Mouse (Mus musculus): Measurements from ENCODE around the gene Lyplal1. TPM values are rescaled to one million over a fixed set of nuclear protein-coding genes. Genes with fewer than 3 reads are reported as not detected.
A peak's percentile ranks its signal among the peaks of the same experiment; 100 is the strongest.

Gene Lyplal1
- polyA plus RNA-seq, 1 experiment from 2014 or later = 17.0 TPM

- WGBS = 60% methylated on average over 5 of the region's 5 CpGs
- no peaks in the 10 kb centered on the region for H3K27me3 ChIP-seq
- no peak overlapping the region for H3K4me2 ChIP-seq
- ATAC-seq (ENCODE audit: low FRiP score) = no peak
- H3K27ac ChIP-seq = no peak overlapping the region
- no peak overlapping the region for H3K4me3 ChIP-seq (replicated peaks)
- peaks cover 3% of the 10 kb centered on the region for H3K4me1 ChIP-seq
- H3K36me3 ChIP-seq (replicated peaks) = no peaks in the 10 kb centered on the region
- H3K9ac ChIP-seq = no peak overlapping the region
- no peaks in the 10 kb centered on the region for H3K9me3 ChIP-seq
Observed at GRCm38 (mm10) chr1:186119856-186120255, 2.7 kb upstream of the Lyplal1 start.

DNA sequence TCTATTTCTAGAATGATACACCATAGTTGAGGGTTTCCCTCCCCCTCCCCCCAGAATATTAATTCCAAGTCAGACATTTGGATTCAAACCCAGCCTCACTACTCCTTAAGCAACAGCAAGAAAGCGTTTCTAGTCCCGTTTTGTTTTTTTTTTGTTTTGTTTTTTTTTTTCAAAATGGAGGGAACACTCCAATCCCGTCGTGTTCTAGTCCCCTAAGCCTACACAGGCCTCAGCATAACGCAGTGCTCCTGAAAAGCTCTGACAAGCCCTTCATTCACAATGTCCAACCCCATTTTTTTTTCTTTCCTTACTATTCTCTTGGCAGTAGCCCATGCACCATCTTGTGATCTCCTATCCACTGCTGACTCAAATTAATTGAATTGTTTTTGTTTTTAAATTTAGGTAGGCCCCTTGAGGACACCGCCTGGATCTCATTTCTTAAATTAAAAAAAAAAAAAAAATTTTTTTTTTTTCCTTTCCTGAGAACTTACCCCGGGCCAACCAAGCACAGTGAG, 967 bp downstream of the Lyplal1 start:
- Histone ChIP-seq H3K36me3 (replicated peaks) (peaks cover 7% of the 10 kb centered on the region; the same call in 1 of the 2 replicates), H3K4me3 (replicated peaks) (no peak overlapping the region; the same call in 1 of the 2 replicates), H3K4me1 (peaks cover 3% of the 10 kb centered on the region), H3K9ac (no peak overlapping the region), H3K27me3 (no peaks in the 10 kb centered on the region), H3K4me2 (peak overlapping the region; percentile 70), H3K27ac (no peak overlapping the region), H3K9me3 (no peaks in the 10 kb centered on the region)
- no peak for ATAC-seq (ENCODE audit: low FRiP score)
- 65% methylated on average over 7 of the region's 7 CpGs for WGBS

GRCm38 (mm10) chr1:186102313-186102712, 14.8 kb downstream of the Lyplal1 start:
- ATAC-seq (ENCODE audit: low FRiP score) = no peak
- no peaks in the 10 kb centered on the region for H3K36me3 ChIP-seq (replicated peaks)
- H3K9ac ChIP-seq = no peak overlapping the region
- H3K27me3 ChIP-seq = no peaks in the 10 kb centered on the region
- no peak overlapping the region for H3K4me3 ChIP-seq (replicated peaks)
- 92% methylated on average over 8 of the region's 8 CpGs for WGBS
- no peaks in the 10 kb centered on the region for H3K4me1 ChIP-seq
- H3K9me3 ChIP-seq = no peaks in the 10 kb centered on the region
- no peak overlapping the region for H3K27ac ChIP-seq
- no peak overlapping the region for H3K4me2 ChIP-seq

- no peak for ATAC-seq (ENCODE audit: low FRiP score)
- no peak overlapping the region for H3K4me3 ChIP-seq (replicated peaks)
- H3K9me3 ChIP-seq = no peaks in the 10 kb centered on the region
- H3K27ac ChIP-seq = no peak overlapping the region
- no peaks in the 10 kb centered on the region for H3K27me3 ChIP-seq
- H3K4me1 ChIP-seq = no peaks in the 10 kb centered on the region
- H3K9ac ChIP-seq = no peak overlapping the region
- H3K4me2 ChIP-seq = no peak overlapping the region
- 89% methylated on average over 2 of the region's 2 CpGs for WGBS
- H3K36me3 ChIP-seq (replicated peaks) = no peaks in the 10 kb centered on the region
Observed at GRCm38 (mm10) chr1:186066266-186066897, 50.7 kb downstream of the Lyplal1 start.

- Histone ChIP-seq H3K4me2 (no peak overlapping the region), H3K4me3 (replicated peaks) (no peak overlapping the region), H3K9me3 (no peaks in the 10 kb centered on the region), H3K27me3 (no peaks in the 10 kb centered on the region), H3K9ac (no peak overlapping the region), H3K36me3 (replicated peaks) (no peaks in the 10 kb centered on the region), H3K27ac (no peak overlapping the region), H3K4me1 (no peaks in the 10 kb centered on the region)
- 71% methylated on average over 2 of the region's 2 CpGs for WGBS
- no peak for ATAC-seq (ENCODE audit: low FRiP score)
Observed at GRCm38 (mm10) chr1:186060041-186060440, 57.1 kb downstream of the Lyplal1 start.

- H3K4me1 ChIP-seq = no peaks in the 10 kb centered on the region
- no peak overlapping the region for H3K4me3 ChIP-seq (replicated peaks)
- WGBS = 95% methylated on average over 7 of the region's 7 CpGs
- no peaks in the 10 kb centered on the region for H3K36me3 ChIP-seq (replicated peaks)
- no peaks in the 10 kb centered on the region for H3K27me3 ChIP-seq
- H3K9ac ChIP-seq = no peak overlapping the region
- no peak overlapping the region for H3K27ac ChIP-seq
- ATAC-seq (ENCODE audit: low FRiP score) = no peak
- H3K9me3 ChIP-seq = no peaks in the 10 kb centered on the region
- H3K4me2 ChIP-seq = no peak overlapping the region
Observed at GRCm38 (mm10) chr1:186054227-186054626, 62.9 kb downstream of the Lyplal1 start.

GRCm38 (mm10) chr1:186053280-186054043, 63.6 kb downstream of the Lyplal1 start:
- no peak overlapping the region for H3K4me3 ChIP-seq (replicated peaks)
- WGBS = 88% methylated on average over 12 of the region's 12 CpGs

GRCm38 (mm10) chr1:186043709-186044452, 73.2 kb downstream of the Lyplal1 start:
- H3K36me3 ChIP-seq (replicated peaks) = no peaks in the 10 kb centered on the region
- no peaks in the 10 kb centered on the region for H3K4me1 ChIP-seq
- no peak overlapping the region for H3K27ac ChIP-seq
- no peak overlapping the region for H3K9ac ChIP-seq
- no peak overlapping the region for H3K4me2 ChIP-seq
- H3K4me3 ChIP-seq (replicated peaks) = no peak overlapping the region
- peak; percentile 27; the same call in 1 of the 2 replicates for ATAC-seq (ENCODE audit: low FRiP score)
- H3K9me3 ChIP-seq = 0 out of 2 replicates have a peak, but pooled peaks cover 2% of the 10 kb centered on the region
- 74% methylated on average over 11 of the region's 11 CpGs for WGBS
- H3K27me3 ChIP-seq = no peaks in the 10 kb centered on the region

More at GRCm38 (mm10) chr1:186053280-186054043, 63.6 kb downstream of the Lyplal1 start:
- no peak for ATAC-seq (ENCODE audit: low FRiP score)
- Histone ChIP-seq H3K4me1 (no peaks in the 10 kb centered on the region), H3K27me3 (no peaks in the 10 kb centered on the region), H3K9me3 (no peaks in the 10 kb centered on the region), H3K27ac (no peak overlapping the region), H3K9ac (no peak overlapping the region), H3K4me2 (no peak overlapping the region), H3K36me3 (replicated peaks) (no peaks in the 10 kb centered on the region)

DNA sequence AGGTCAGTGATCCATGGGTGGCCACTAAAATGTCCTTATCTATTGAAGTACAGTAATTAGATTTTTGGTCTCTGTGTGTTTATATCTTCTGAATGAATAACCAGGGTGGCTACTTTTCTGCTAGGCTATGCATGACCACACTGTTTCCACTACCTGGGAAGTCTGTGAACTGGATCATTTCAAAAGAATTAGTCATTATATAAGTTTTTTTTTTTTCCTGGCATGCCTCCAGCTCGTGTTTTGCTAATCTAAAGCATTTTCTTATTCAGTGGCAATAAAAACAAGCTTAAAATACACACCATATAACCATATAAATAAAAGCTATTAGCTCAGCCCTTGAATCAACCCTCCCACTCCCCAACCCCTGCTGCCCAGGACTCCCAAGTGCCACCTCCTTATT, 75.3 kb downstream of the Lyplal1 start:
- Histone ChIP-seq H3K9me3 (no peaks in the 10 kb centered on the region), H3K27me3 (no peaks in the 10 kb centered on the region), H3K27ac (no peak overlapping the region), H3K4me3 (replicated peaks) (no peak overlapping the region), H3K4me2 (no peak overlapping the region), H3K9ac (no peak overlapping the region), H3K36me3 (replicated peaks) (no peaks in the 10 kb centered on the region), H3K4me1 (no peaks in the 10 kb centered on the region)
- WGBS = 61% methylated on average over 1 of the region's 1 CpGs
- ATAC-seq (ENCODE audit: low FRiP score) = no peak

Data from forebrain, embryonic 12.5 days (tissue).